Mouse (Mus musculus) layer of hippocampus, adult 18-20 months (tissue): ENCODE measurements around the gene Gsta2. TPM values are rescaled to one million over a fixed set of nuclear protein-coding genes. Genes with fewer than 3 reads are reported as not detected.

Experiments used
- DNase-seq, 2 experiments: peaks; one replicate each; pipeline ENCODE4 v3.0.0; 2022; ENCODE audit warnings: low spot score in 2 of 2
- long read RNA-seq: library from polyadenylated mRNA; stranded (forward); transcript quantifications from one replicate; pipeline ENCODE4 v2.0.0, GENCODE M21; 2021
- total RNA-seq, 2 experiments: library from RNA; stranded (reverse); gene quantifications; 2 replicates each; pipeline ENCODE4 v1.2.3; 2021

Gene Gsta2
- total RNA-seq = not detected
- long read RNA-seq, partial matches to known transcripts = 0 of 1 reads
- long read RNA-seq, other reads (novel, unspliced or antisense) = 1 of 1 reads

- no peak for DNase-seq
Measured at GRCm38 (mm10) chr9:78355611-78356010, at the start of gene Gsta2. Gene Gsta2, minus strand, starts transcription at chr9:78355788.

- no peak for DNase-seq
Measured at GRCm38 (mm10) chr9:78401596-78401995, 46.0 kb upstream of the Gsta2 start.

- no peak for DNase-seq
Measured at GRCm38 (mm10) chr9:78400570-78400969, 45.0 kb upstream of the Gsta2 start.

- DNase-seq = no peak
Measured at GRCm38 (mm10) chr9:78396517-78396916, 40.9 kb upstream of the Gsta2 start.

- DNase-seq = peak in 1 of 2 experiments; percentile 9
Measured at GRCm38 (mm10) chr9:78395630-78396351, 40.2 kb upstream of the Gsta2 start, which contains the start of gene Ddx43. Gene Ddx43, plus strand, starts transcription at chr9:78395777.

GRCm38 (mm10) chr9:78395244-78395629 lies 39.6 kb upstream of the Gsta2 start:
- DNase-seq = no peak

- DNase-seq = no peak
Measured at GRCm38 (mm10) chr9:78394602-78395001, 39.0 kb upstream of the Gsta2 start.

GRCm38 (mm10) chr9:78393741-78394140 lies 38.2 kb upstream of the Gsta2 start:
- DNase-seq = no peak

GRCm38 (mm10) chr9:78389981-78390380 lies 34.4 kb upstream of the Gsta2 start:
- no peak for DNase-seq

- no peak for DNase-seq
Measured at GRCm38 (mm10) chr9:78386947-78387346, 31.4 kb upstream of the Gsta2 start.

- no peak for DNase-seq
Measured at GRCm38 (mm10) chr9:78385893-78386292, 30.3 kb upstream of the Gsta2 start.

- peak in 1 of 2 experiments; percentile 27 for DNase-seq
Measured at GRCm38 (mm10) chr9:78378113-78378785, 22.7 kb upstream of the Gsta2 start, which contains the start of gene Ooep. Gene Ooep, minus strand, starts transcription at chr9:78378725.

GRCm38 (mm10) chr9:78377546-78377945 lies 22.0 kb upstream of the Gsta2 start:
- DNase-seq = no peak

- DNase-seq = no peak
Measured at GRCm38 (mm10) chr9:78375486-78375885, 19.9 kb upstream of the Gsta2 start.

GRCm38 (mm10) chr9:78374885-78375389 lies 19.3 kb upstream of the Gsta2 start:
- DNase-seq = no peak

- DNase-seq = no peak
Measured at GRCm38 (mm10) chr9:78374397-78374796, 18.8 kb upstream of the Gsta2 start.

- no peak for DNase-seq
Measured at GRCm38 (mm10) chr9:78372827-78373504, 17.4 kb upstream of the Gsta2 start.

GRCm38 (mm10) chr9:78371441-78371840 lies 15.9 kb upstream of the Gsta2 start:
- no peak for DNase-seq

GRCm38 (mm10) chr9:78369786-78370185 lies 14.2 kb upstream of the Gsta2 start:
- DNase-seq = no peak

GRCm38 (mm10) chr9:78369349-78369748 lies 13.8 kb upstream of the Gsta2 start:
- DNase-seq = no peak

GRCm38 (mm10) chr9:78368671-78369293 lies 13.2 kb upstream of the Gsta2 start:
- no peak for DNase-seq
